Mouse (Mus musculus): ENCODE results near the gene Cfap157.

Gene Cfap157

DNA sequence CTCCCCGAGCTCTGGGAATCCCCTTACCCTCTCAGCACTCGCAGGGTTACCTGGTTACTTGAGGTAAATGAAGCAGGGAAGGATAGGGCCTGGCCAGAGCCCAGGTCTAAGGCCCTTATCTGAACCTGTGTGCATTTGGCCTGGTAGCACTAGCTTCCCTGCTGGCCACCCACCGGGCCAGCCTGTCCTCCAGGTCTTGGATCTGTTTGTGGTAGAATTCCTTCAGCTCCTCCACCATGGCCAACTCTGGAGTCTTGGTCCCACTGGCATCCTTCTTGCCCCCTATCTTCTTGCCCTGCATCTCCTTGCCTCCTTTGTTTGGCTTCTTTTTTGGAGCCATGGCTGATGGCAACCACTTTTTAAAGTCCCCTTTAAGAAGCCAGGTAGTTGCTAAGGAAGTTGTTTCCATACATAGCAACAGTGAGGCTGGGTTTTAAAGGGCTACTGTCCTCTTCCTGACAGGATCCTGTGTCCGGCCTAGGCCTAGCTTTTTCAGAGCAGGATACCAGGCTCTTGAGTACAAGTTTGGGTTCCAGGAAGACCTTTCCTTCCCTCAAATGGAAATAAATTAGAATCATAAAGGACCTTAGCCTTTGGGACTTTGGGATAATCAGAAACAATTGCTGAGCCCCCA, at the start of gene Cfap157:
Gene Cfap157 (minus strand): TSS at position 381 of the 634 bp plus-strand sequence.
- peak; percentile 46 for DNase-seq (ENCODE audit: inconsistent ontology term)

DNA sequence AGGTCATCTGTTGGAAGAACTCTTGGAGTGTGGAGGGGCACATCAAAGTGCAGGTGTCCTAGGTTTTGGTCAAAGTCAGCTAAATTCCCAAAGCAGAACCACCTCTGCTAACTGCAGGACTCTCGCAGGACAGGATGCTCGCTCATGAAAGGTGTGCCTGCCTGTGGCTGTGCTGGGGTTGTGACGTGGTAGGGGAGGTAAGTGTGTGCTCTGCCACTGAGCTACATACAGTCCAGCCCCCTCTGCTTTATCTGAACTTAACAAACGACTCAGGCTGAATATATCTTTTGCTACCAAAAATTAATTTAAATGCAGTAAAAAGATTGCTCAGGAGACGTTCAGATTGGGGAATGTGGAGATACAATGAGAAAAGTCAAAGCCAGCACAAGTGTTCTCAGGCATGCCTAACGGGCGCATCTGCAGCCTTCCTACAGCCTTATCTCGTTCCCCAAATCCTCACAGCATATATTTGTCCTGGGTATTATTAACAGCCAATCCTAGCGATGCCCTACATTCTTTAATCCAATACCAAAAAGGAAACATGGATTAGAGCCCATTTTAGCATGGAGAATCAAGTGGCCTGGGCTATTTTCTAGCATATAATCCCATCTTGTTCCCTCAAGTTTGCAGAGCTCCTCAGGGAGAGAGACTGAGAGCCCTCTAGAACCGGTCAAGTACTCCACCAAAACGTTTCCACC, 44.9 kb upstream of the Cfap157 start:
- no peak for DNase-seq (ENCODE audit: inconsistent ontology term)

DNA sequence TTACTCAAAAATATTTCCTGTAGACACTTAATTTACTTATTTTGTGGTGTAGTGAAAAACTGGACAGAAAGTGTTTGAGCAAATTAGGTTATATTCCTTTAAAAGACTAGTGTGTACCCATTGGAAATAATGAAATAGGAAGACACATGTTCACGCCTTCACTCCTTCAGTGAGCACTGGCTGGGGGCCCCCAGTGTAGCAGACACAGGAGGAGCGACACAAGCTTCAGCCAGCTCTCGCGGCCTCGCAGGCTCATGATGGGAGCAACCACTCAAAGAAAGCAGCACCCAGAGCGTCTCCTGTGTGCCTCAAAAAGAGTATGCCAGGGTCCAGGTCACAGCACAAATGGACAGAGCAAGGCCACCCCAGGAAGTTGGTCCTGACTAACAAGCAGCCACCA, 41.6 kb upstream of the Cfap157 start:
- DNase-seq (ENCODE audit: inconsistent ontology term): no peak

DNA sequence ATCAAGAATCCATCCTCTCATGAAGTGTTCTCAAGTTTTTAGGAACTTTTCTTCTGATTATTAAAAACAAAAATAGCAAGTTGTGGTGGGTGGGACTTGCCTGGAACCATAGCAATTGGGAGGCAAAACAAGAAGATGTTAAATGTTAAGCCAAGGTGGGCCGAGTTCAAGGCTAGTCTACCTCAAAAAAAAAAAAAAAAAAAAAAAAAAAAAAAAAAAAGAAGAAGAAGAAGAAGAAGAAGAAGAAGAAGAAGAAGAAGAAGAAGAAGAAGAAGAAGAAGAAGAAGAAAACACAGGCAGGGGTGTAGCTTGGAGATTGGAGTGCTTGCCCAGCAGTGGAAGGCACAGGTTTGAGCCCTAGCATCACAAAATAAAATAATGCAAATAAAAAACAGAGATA, 40.5 kb upstream of the Cfap157 start:
- no peak for DNase-seq (ENCODE audit: inconsistent ontology term)

DNA sequence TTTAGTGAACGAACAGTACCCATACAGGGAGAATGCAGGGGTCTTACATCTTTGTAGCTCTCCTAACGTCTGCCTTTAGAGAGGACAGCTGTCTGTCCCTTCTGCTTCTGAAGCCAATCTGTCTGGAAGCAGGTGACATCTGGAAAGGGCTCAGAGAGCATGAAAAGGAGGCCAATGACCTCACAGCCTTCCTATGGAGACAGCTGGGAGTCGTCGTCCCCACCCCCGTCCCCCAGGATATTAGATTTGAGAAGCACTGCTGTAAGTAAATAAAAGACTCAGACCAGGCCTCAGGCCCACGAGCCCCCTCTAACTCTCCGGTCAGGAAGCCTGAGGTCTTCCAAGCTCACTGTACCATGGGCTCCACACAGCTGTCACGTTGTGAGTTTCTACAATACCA, 40.0 kb upstream of the Cfap157 start:
- no peak for DNase-seq (ENCODE audit: inconsistent ontology term)

DNA sequence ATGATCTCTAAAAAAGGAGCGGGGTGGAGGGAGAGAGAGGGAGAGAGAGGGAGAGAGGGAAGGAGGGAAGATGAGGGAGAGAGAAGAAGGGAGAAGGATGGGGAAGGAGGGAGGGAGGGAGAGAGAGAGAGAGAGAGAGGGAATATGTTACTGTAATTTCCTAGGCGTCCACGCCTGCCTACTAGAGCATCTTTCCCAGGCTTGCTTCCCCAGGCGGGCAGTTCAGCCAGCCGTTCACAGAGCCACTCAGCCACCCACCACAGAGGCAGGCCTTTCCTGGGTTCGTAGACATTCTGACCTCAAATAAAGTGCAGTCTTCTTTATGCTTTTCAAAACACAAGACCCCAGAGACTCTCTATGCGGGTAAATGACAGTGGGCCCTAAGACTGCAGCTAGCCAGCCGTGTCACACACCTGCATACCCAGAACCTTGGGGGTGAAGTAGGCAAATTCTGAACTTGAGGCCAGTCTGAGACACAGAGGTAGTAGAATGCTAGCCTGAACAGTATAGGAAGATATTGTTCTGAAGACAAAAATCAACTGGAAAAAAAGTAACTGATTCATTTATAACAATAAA, 39.4 kb upstream of the Cfap157 start:
- no peak for DNase-seq (ENCODE audit: inconsistent ontology term)

DNA sequence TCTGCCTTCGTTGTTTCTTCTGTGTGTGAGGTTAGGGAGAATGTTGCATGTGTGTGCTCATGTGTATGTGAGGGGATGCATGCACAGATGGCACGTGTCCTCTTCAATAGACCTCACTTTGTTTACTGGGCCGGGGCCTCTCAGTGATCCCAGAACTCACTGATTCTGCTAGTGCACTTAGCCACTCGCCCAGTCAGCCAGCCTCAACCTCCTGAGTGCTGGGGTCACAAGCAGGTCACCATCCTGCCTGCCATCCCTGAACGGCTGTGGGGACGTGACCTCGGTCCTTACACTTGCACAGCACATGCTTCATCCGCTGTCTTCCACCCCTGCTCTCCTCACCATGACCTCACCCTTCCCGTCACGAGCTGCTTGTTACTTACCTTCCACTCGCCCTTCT, 38.9 kb upstream of the Cfap157 start:
- DNase-seq (ENCODE audit: inconsistent ontology term): peak; percentile 24

DNA sequence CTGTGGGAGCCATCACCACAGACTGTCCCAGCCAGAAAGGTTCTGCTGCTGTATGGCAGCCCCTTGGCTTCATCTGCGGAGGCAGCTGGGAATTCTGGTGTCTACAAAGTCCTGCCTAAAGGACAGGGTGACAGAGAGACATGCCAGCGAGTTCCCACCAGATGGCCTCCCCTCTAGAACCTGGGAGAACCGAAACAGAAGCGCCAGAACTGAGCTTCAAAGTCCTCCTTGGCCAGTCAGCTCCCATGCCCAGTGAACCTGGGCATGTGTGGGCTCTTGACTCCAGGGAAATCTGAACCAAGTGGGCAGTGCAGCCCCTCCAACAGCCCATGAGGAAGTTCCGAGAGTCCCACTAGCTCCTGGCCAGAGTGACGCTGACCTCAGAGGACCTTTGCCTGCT, 38.4 kb upstream of the Cfap157 start:
- DNase-seq (ENCODE audit: inconsistent ontology term): no peak

DNA sequence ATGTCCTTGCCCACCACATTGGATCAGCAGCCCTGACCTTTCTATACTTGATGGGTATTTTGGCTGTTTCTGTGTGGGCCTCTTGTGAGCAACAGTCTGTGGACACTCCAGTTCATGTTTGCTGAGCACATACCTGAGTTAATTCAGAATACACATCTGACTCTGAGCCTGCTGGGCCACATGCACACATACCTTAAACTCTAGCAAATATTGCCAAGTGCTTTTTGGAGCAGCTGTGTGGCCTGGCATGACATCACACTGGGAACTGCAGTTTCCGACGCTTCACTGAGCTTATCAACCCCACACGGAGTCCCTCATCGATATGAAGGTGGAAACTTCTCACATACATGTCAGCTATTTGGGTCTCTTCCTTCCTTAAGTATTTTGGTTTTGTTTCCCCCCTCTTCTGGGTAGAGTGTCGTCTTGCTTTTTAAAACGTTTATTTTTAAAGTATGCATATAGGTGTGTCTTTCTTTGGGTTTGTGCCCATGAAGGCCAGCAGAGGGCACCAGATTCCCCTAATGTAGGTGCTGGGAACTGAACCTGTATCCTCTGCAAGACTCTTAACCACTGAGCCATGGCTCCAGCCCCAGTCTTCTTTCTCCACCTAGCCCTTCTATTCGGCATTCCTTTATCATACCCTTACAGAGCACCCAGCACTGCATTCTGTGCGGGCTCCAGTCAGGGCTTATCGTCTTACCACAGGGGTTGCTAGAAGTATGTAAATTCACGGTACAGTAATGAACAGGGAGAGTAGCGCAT, 37.0 kb upstream of the Cfap157 start:
- DNase-seq (ENCODE audit: inconsistent ontology term): no peak

DNA sequence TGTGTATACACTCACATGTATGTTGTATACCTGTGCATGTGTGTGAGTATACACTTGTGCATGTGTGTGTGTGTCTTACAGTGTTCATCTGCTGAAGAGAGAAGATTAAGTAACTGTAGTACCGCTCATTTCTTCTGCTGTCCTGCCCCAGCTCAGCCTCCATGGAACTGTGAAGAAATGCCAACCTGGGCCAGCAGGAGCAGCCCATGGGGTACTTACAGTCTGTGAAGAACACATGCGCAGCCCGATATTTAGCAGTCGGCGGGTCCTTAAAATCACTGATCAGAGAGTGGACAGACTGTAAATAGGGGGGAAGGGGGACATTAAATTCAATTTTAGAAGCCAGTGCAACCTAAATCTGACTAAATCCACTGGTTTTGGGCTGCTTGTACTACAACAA, 34.0 kb upstream of the Cfap157 start:
- DNase-seq (ENCODE audit: inconsistent ontology term): no peak

DNA sequence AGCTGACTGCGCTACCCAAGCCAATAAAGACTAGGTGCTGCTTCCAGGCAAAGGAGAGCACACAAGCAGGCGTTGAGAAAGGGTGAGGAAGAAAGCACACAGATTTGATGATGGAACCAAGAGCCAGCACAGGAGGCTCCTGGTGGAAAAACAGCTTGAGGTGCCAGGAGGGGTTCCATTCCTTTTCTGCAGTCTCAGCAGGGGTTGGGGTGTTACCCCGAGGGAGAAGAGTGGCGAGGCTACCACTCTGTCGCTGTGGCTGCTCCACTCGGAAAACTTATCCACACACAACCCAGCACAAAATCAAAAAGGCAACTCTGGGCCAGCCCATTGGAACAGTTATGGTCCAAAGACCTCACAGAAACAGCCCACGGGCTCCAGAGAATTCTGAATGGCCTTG, 33.4 kb upstream of the Cfap157 start:
- DNase-seq (ENCODE audit: inconsistent ontology term): no peak

DNA sequence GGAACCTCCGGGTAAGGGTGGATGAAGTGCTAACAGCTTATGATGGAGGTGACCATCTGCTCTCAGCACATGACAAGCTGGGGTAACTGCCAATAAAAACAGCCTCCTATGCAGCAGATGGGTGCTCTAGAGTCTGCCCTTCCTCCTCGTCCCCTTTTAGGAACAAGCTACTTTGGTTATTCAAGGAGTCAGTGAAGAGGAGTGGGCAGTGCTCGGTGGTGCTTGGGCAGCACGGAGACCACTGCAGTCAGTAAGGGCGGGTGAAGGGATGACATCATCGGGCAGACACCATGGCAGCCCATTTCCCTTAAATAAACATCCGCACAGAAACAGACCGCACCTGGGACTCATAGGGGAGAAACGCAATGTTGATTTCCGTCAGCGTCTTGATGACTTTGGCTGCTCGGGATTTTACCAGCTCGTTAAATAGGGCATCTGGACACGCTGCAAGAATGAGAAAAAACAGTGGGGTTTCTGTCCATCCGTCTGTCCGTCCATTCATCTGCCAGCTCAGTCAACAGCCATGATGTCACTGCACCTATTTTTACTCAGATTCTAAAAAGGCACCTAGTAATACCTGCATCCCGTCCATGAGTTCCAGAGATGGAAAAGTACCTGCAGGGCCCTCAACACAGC, 32.8 kb upstream of the Cfap157 start:
- no peak for DNase-seq (ENCODE audit: inconsistent ontology term)

DNA sequence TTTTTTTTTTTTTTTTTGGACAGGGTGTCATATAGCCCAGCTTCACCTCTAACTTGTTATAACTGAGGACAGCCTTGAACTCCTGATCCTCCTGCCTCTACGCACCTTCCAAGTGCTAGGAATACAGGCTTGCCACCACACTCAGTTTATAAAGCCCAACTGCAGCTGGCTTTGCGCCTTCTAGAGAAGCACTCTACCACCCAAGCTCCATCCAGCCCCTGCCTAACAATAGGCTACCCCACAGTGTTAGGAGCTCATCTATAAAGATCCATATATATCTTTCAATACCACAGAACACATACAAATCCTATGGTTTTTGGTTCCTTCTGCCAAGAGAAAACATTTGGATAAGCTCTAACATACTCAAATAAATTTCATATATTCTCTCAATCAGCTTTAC, 32.3 kb upstream of the Cfap157 start:
- DNase-seq (ENCODE audit: inconsistent ontology term): no peak

DNA sequence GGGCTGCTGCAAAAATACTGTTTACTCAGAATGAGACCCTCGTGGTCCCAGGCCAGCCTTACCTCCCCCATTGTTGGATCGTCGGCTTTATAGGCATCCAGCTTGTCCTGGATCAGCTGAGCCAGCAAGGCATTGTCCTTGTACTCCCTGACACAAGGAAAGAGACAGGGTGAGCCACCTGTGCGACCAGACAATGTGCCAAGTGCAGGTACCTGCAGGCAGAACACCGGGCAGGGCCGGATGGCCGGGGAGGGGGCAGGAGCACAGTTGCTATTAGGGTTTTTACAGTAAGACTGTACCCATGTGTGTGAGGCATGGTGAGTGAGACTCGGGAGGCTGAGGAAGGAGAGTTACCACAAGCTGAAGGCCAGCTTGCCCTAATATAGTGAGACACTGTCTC, 27.7 kb upstream of the Cfap157 start:
- DNase-seq (ENCODE audit: inconsistent ontology term): no peak

DNA sequence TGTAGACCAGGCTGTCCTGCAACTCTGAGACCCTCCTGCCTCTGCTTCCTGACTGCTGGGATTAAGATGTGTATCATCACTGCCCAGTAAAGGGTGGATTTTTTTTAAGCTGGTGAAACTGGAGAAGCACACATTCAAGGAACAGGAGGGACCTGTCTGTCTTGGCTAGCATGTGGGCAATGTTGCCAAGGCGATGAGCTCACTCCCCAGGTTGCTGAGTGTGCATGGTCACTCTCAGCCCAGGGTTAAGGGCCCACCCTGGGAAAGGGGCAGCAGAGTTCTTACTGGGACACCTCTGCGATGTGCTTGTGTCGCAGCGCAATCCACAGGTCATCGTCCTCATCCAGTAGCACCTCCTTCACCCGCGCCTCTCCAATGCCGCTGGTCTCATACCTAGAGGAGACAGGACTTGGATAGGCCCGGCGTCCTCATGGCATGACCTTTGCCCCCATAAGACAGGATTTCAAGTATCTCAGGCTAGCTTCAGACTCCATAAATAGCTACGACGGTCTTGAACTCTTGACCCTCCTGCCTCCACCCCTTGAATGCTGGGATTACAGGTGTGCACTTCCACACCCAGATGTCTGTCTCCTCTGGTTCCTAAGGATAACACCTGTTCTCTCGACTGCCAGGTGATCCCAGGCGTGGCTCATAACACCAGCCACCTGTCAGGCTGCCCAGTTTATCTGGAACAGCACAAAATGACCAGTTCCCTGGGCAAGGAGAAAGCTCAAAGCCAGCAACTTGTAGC, 24.8 kb upstream of the Cfap157 start:
- no peak for DNase-seq (ENCODE audit: inconsistent ontology term)

DNA sequence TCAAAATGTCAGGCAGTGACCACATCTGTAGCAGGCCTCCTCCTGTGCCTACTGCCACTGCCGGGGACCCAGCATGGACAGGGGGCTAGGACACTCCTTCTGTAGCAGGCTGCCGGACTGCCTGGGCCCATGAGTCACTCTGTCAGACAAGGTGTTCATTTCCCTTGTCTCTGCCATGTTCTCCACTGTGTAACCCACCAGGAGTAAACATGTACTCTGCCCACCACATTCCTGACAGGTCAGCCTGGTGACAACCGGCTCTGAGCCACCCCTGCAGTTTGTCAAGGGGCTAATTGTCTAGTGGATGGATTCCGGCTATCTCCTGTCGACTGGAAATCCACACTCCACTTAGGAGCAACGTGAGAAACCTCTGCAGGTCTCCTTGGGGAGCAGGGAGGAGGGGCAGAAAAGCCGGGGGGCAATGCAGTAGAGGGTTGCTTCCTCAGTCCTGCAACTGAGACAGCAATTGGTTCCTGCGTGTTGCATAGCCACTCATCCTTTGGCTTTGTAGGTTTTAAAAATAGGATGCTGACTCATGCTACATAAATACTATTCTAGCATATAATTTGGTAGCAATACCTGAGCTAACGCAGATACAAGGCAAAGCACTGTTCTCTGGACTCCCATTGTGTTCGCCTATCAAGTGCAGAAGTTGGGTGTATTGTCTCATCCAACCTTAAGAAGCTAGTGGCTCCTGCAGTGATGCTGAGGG, 14.2 kb upstream of the Cfap157 start:
- no peak for DNase-seq (ENCODE audit: inconsistent ontology term)

DNA sequence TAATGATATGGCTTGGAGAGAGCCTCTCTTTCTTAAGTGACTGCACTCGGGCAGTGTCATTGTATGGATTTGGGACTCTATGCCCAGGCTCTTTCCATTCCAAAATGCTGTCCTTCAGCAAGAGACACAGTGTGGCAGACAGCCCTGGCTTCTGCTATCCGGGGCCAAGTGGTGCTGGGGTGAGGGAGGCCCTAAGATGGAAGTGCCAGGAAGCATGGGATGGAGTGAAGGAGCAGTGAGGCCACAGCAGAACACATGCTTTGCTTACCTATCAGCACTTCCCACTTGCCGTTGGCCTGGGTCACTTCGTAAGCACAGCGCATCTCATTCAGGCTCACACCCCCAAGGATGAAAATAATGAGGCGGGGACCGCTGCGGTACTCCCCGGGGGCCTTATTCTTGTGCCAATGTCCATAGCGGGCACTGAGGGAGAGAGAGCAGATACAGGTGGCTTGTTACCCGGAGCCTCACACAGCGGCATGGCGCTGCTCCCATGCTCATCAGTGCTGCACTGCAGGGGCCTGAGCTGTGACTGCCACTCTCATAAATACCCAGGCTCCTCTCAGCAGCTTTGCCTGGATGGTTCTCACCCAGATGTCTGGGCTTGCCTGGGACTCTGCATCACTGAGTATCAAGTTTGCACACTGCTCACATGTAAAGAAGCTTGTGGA, 11.7 kb upstream of the Cfap157 start:
- no peak for DNase-seq (ENCODE audit: inconsistent ontology term)

DNA sequence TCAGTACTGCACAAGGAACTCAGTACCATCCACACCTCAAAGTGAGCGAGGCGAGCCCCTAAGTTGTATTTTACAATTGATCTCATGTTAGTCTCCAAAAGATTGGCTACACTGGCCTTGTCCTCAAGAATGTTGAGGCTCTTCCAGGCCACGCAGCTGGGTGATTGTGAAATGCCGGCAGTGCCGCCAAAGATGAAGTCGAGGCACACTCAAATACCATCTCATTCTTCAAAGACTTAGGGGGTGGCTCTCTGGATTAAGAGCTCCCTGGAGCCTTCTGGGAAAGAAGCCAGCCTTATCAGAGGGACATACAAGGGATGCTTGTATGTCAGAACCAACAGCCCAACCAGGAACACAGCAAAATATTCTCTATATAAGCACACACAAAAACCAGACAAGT, 7.1 kb upstream of the Cfap157 start:
- peak; percentile 62 for DNase-seq (ENCODE audit: inconsistent ontology term)

DNA sequence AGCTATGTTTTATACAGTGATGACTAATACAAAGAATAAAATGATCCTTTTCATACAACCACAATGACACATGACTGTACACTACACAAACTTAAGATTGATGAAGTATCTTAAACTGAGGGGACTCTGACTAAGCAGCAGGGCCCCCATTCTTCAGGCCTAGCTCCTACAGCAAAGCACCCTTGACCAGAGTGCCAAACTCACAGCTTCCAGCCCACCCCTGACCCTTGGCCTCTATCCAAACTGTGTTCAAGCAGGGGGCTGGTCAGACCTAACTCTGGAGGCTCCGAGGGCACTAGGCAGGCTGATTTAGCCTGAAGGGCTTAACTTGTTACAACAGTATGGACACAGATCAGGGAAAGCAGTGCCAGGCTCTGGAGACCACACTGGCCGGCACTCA, 4.4 kb upstream of the Cfap157 start:
- DNase-seq (ENCODE audit: inconsistent ontology term): no peak

DNA sequence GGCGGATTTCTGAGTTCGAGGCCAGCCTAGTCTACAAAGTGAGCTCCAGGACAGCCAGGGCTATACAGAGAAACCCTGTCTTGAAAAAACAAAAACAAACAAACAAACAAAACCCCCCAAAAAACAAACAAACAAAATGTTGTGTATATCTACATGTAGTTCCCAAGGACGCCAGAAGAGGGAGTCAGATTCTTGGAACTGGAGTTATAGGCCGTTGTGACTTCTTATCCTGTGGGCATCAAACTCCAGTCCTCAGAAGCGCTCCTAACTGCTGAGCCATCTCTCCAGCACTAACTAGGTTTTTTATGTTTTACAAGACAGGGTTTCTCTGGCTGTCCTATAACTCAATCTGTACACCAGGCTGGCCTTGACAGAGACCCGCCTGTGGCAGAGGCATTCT, 2.9 kb upstream of the Cfap157 start:
- DNase-seq (ENCODE audit: inconsistent ontology term): no peak

All from Muller cell, postnatal 12 days (primary cell).